Mouse (Mus musculus): ENCODE measurements around the gene Plekha8. TPM values are rescaled to one million over a fixed set of nuclear protein-coding genes. Genes with fewer than 3 reads are reported as not detected.

Plekha8 gene
- polyA plus RNA-seq, 1 experiment from 2014 or later, result 6.4 TPM

GRCm38 (mm10) chr6:54591778-54592177 lies 3.1 kb upstream of the Plekha8 start:
- peaks cover 18% of the 10 kb centered on the region for H3K4me1 ChIP-seq (replicated peaks)
- no peaks in the 10 kb centered on the region for H3K36me3 ChIP-seq
- ATAC-seq, result no peak
- no peaks in the 10 kb centered on the region for H3K27me3 ChIP-seq (replicated peaks)
- peak overlapping the region; percentile 21 for H3K4me3 ChIP-seq (replicated peaks)
- WGBS, result 33% methylated on average over 6 of the region's 6 CpGs
- H3K9me3 ChIP-seq, result no peaks in the 10 kb centered on the region
- peak overlapping the region; percentile 50 for H3K4me2 ChIP-seq (replicated peaks)
- peak overlapping the region; percentile 5; the same call in 1 of the 2 replicates for H3K9ac ChIP-seq
- H3K27ac ChIP-seq, result no peak overlapping the region

GRCm38 (mm10) chr6:54592938-54593535 lies 1.9 kb upstream of the Plekha8 start:
- Histone ChIP-seq H3K9me3 (no peaks in the 10 kb centered on the region), H3K27ac (peak overlapping the region; percentile 61), H3K4me3 (replicated peaks) (peak overlapping the region; percentile 45), H3K9ac (peak overlapping the region; percentile 60), H3K27me3 (replicated peaks) (no peaks in the 10 kb centered on the region), H3K36me3 (no peaks in the 10 kb centered on the region), H3K4me1 (replicated peaks) (peaks cover 18% of the 10 kb centered on the region), H3K4me2 (replicated peaks) (peak overlapping the region; percentile 76)
- ATAC-seq, result peak; percentile 85
- under 1% methylated on average over 20 of the region's 20 CpGs for WGBS

- H3K9ac ChIP-seq, result no peak overlapping the region
- no peaks in the 10 kb centered on the region for H3K36me3 ChIP-seq
- H3K27me3 ChIP-seq (replicated peaks), result no peaks in the 10 kb centered on the region
- H3K4me3 ChIP-seq (replicated peaks), result peak overlapping the region; percentile 45
- peaks cover 18% of the 10 kb centered on the region for H3K4me1 ChIP-seq (replicated peaks)
- H3K27ac ChIP-seq, result peak overlapping the region; percentile 61; the same call in 1 of the 2 replicates
- 44% methylated on average over 8 of the region's 8 CpGs for WGBS
- ATAC-seq, result no peak
- H3K9me3 ChIP-seq, result no peaks in the 10 kb centered on the region
- peak overlapping the region; percentile 76 for H3K4me2 ChIP-seq (replicated peaks)
Observed at GRCm38 (mm10) chr6:54593766-54594468, 994 bp upstream of the Plekha8 start.

- H3K36me3 ChIP-seq, result no peaks in the 10 kb centered on the region
- WGBS, result under 1% methylated on average over 48 of the region's 48 CpGs
- ATAC-seq, result peak; percentile 24; the same call in 1 of the 2 replicates
Observed at GRCm38 (mm10) chr6:54595330-54595878, 493 bp downstream of the Plekha8 start.

GRCm38 (mm10) chr6:54597208-54597607 lies 2.3 kb downstream of the Plekha8 start, which contains the start of gene Fkbp14:
Gene Fkbp14 (minus strand): TSS chr6:54597308.
- H3K4me2 ChIP-seq (replicated peaks), result peak within 1 kb of the TSS; percentile 76
- WGBS, result 74% methylated on average over 4 of the region's 4 CpGs
- ATAC-seq, result no peak

More at GRCm38 (mm10) chr6:54595330-54595878, 493 bp downstream of the Plekha8 start:
- Histone ChIP-seq H3K9me3 (no peaks in the 10 kb centered on the region), H3K4me1 (replicated peaks) (peaks cover 22% of the 10 kb centered on the region), H3K4me2 (replicated peaks) (peak overlapping the region; percentile 76), H3K27me3 (replicated peaks) (no peaks in the 10 kb centered on the region), H3K9ac (peak overlapping the region; percentile 87), H3K4me3 (replicated peaks) (peak overlapping the region; percentile 91), H3K27ac (peak overlapping the region; percentile 74)

DNA sequence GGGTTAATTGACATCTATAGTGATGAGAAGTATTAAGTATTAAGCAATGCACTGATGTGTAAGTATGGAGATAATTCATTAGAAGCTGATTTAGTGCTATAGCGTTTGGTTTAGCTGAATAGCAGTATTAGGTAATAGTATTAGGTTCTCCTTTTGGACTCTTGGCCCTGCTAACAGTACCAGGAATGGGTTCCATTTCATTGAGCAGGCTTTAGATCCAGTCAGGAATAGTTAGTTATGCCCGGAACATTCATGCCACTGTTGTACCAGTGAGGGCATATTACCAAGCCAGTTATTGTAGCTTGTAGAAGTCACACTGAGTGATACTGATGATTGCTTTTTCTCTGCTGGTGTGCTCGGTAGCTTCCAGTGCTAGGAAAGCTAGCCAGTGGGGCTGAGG lies 2.8 kb downstream of the Plekha8 start:
- no peak overlapping the region for H3K27ac ChIP-seq
- no peak overlapping the region for H3K4me3 ChIP-seq (replicated peaks)
- H3K27me3 ChIP-seq (replicated peaks), result no peaks in the 10 kb centered on the region
- 88% methylated on average over 3 of the region's 3 CpGs for WGBS
- H3K4me2 ChIP-seq (replicated peaks), result no peak overlapping the region
- no peaks in the 10 kb centered on the region for H3K9me3 ChIP-seq
- no peaks in the 10 kb centered on the region for H3K36me3 ChIP-seq
- H3K4me1 ChIP-seq (replicated peaks), result peaks cover 15% of the 10 kb centered on the region
- no peak for ATAC-seq
- H3K9ac ChIP-seq, result no peak overlapping the region

More at GRCm38 (mm10) chr6:54597208-54597607, 2.3 kb downstream of the Plekha8 start, which contains the start of gene Fkbp14:
- Histone ChIP-seq H3K27me3 (replicated peaks) (no peaks in the 10 kb centered on the region), H3K9me3 (no peaks in the 10 kb centered on the region), H3K9ac (no peak within 1 kb of the TSS), H3K27ac (no peak within 1 kb of the TSS), H3K4me3 (replicated peaks) (no peak within 1 kb of the TSS), H3K36me3 (no peaks in the 10 kb centered on the region), H3K4me1 (replicated peaks) (peaks cover 15% of the 10 kb centered on the region)

- H3K4me2 ChIP-seq (replicated peaks), result no peak overlapping the region
- peaks cover 11% of the 10 kb centered on the region; the same call in 1 of the 2 replicates for H3K4me1 ChIP-seq (replicated peaks)
- 0 out of 2 replicates have a peak overlapping the region, but pooled peaks have one; percentile 28 for H3K27ac ChIP-seq
- H3K27me3 ChIP-seq (replicated peaks), result no peaks in the 10 kb centered on the region
- no peak overlapping the region for H3K9ac ChIP-seq
- 54% methylated on average over 5 of the region's 5 CpGs for WGBS
- no peaks in the 10 kb centered on the region for H3K36me3 ChIP-seq
- H3K9me3 ChIP-seq, result no peaks in the 10 kb centered on the region
- no peak overlapping the region for H3K4me3 ChIP-seq (replicated peaks)
- peak; percentile 92 for ATAC-seq
Observed at GRCm38 (mm10) chr6:54600681-54601347, 5.9 kb downstream of the Plekha8 start.

- WGBS, result 90% methylated on average over 2 of the region's 2 CpGs
- Histone ChIP-seq H3K4me2 (replicated peaks) (no peak overlapping the region), H3K9me3 (no peaks in the 10 kb centered on the region)
Observed at GRCm38 (mm10) chr6:54602891-54603290, 8.0 kb downstream of the Plekha8 start.

DNA sequence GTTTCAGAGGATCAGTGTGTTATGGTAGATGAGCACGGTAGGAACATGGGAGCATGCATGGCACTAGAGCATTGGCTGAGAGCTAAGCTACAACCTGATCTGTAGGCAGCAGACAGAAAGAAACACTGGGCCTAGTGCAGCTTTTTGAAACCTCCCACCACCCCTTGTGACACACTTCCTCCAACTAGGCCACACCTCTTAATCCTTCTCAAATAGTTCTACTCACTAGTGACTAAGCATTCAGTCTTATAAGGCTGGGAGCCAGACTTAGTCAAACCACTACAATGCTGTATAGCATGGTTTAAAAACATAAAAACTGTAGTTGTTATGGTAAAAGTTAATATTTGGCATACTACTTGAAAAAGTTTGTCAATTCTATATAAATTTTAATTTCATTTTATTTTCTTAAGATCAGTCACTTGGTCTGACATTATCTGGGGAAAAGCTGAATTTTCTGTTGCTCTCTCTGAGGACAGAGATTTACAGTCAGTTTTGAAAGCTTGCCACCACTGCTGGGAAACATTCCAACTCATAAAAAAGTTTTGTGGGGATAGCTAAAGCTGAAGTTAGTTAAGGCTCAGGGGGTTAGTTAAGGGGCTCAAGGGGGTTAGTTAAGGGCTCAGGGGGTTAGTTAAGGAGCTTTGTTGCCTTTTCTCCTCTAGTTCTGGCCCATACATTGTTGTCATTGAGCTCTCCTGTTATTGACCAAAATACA lies 9.2 kb downstream of the Plekha8 start:
- Histone ChIP-seq H3K27ac (no peak overlapping the region), H3K4me3 (replicated peaks) (no peak overlapping the region), H3K27me3 (replicated peaks) (no peaks in the 10 kb centered on the region), H3K36me3 (no peaks in the 10 kb centered on the region), H3K9me3 (no peaks in the 10 kb centered on the region), H3K4me2 (replicated peaks) (no peak overlapping the region), H3K4me1 (replicated peaks) (peaks cover 3% of the 10 kb centered on the region; the same call in 1 of the 2 replicates), H3K9ac (no peak overlapping the region)
- no peak for ATAC-seq
- WGBS, result 100% methylated on average over 1 of the region's 1 CpGs

More at GRCm38 (mm10) chr6:54602891-54603290, 8.0 kb downstream of the Plekha8 start:
- Histone ChIP-seq H3K9ac (no peak overlapping the region), H3K27ac (no peak overlapping the region), H3K4me1 (replicated peaks) (peaks cover 3% of the 10 kb centered on the region; the same call in 1 of the 2 replicates), H3K27me3 (replicated peaks) (no peaks in the 10 kb centered on the region), H3K4me3 (replicated peaks) (no peak overlapping the region), H3K36me3 (no peaks in the 10 kb centered on the region)
- no peak for ATAC-seq

GRCm38 (mm10) chr6:54606241-54606640 lies 11.3 kb downstream of the Plekha8 start:
- Histone ChIP-seq H3K9me3 (0 out of 2 replicates have a peak, but pooled peaks cover 4% of the 10 kb centered on the region), H3K27ac (no peak overlapping the region), H3K27me3 (replicated peaks) (no peaks in the 10 kb centered on the region), H3K4me1 (replicated peaks) (no peaks in the 10 kb centered on the region), H3K4me3 (replicated peaks) (no peak overlapping the region), H3K36me3 (no peaks in the 10 kb centered on the region), H3K9ac (no peak overlapping the region), H3K4me2 (replicated peaks) (no peak overlapping the region)
- ATAC-seq, result no peak
- 57% methylated on average over 4 of the region's 4 CpGs for WGBS

DNA sequence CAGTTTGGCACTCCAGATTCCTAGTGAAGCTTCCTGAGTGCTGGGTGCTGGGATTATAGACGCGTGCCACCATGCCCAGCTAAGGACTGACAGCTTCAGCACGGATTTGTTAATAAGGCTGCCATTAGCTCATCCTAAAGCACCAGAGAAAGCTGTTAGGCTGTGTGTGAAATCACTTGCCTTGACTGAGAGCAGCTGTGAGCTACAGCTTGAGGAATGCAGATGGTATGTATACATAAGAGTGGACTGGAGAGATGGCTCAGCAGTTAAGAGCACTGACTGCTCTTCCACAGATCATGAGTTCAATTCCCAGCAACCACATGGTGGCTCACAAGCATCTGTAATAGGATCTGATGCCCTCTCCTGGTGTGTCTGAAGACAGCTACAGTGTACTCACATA lies 22.5 kb downstream of the Plekha8 start:
- Histone ChIP-seq H3K9ac (no peak overlapping the region), H3K27me3 (replicated peaks) (no peaks in the 10 kb centered on the region), H3K9me3 (no peaks in the 10 kb centered on the region), H3K36me3 (0 out of 2 replicates have a peak, but pooled peaks cover 3% of the 10 kb centered on the region), H3K27ac (no peak overlapping the region), H3K4me1 (replicated peaks) (no peaks in the 10 kb centered on the region), H3K4me3 (replicated peaks) (no peak overlapping the region), H3K4me2 (replicated peaks) (no peak overlapping the region)
- WGBS, result 53% methylated on average over 3 of the region's 3 CpGs
- no peak for ATAC-seq

Data from intestine, embryonic 15.5 days (tissue).